Mouse (Mus musculus) heart, adult 2 months (tissue): ENCODE measurements around the gene Chrna9.

Experiments used
- CTCF ChIP-seq: fragments of 200-600 bp; IDR thresholded peaks from 2 replicates; pipeline ENCODE4 v1.8.1; 2022; ENCODE audit warnings: antibody characterized with exemption, mild to moderate bottlenecking, moderate library complexity
- EP300 ChIP-seq: fragments of 200-500 bp; IDR thresholded peaks from 2 replicates; pipeline ENCODE4 v1.6.1; 2011; ENCODE audit warnings: low read depth, low read length, control low read depth; ENCODE audit not compliant: insufficient read depth
- POLR2A ChIP-seq: fragments of 200-500 bp; IDR thresholded peaks from 2 replicates; pipeline ENCODE4 v1.6.1; 2011; ENCODE audit warnings: mild to moderate bottlenecking, low read depth, low read length, control low read depth; ENCODE audit not compliant: insufficient read depth

DNA sequence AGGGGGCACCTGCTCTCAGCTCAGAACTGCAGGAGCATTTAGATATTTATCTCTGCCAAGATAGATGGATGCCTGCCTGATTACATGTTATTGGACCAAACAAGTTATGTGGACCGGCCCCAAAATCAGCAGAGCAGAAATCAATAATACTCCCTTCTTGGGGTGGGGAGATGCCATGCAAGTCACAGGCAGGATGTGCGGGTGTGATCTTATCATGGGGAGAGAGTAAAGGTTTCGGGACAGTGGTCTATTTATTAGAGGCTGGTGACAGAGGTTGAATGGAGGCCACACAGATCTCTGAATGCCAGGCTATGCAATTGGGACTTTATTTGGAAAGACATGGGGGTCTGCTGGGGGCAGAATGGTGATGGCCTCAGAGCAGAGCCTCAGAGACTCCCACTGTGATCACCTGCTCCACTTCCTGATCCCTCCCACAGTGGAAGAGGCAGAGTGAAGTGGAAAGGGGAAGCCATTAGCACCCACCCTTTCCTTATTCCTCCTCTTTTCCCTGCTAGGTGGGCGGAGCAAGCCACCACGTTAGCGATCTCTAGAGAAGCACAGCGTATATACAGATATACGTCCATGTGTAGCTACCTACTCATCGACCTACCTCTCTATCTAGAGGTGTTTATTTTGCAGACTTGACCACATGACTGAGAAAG, 13.1 kb upstream of the Chrna9 start:
- no peak for TF ChIP-seq CTCF
- no peak for TF ChIP-seq POLR2A
- no peak for TF ChIP-seq EP300
